ENCODE assay signal across 10 mouse cellular contexts in the genomic region with DNA sequence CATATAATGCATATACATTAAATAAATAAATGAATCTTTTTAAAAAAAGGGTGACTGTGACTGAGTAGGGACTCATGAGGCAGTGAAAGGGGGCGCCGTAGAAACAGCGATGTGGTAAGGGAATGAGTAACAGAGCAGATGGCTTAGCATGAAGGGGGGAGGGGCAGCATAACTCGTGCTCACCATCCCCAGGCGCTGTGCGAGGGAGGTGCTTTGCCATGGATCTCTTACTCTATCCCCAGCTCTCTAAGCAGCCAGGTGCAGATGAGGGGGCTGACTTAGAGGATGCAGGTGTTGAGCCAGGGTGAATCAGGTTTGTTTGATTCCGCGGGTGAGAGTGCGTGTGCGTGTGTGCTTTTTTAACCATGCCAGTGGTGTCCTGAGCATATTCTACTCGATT. TPM values are rescaled to one million over a fixed set of nuclear protein-coding genes. Genes with fewer than 3 reads are reported as not detected.
DNase-seq lines count a peak whose midpoint lies in the region; TF ChIP-seq lines count a peak whose summit lies in the region.
"Had no signal": no experiment of that assay in that cellular context is flagged by ENCODE, and none has a peak within 500 bp of the region (broad histone marks: within the 10 kb centered on the region; RNA-seq: fewer than 3 reads in every experiment).

No protein-coding gene starts in this region.

- no peak for DNase-seq in heart, embryonic 10.5 days (ENCODE audit: low spot score)
- DNase-seq in heart, postnatal 14 days = no peak
- peak; percentile 67 for DNase-seq in brain, embryonic 14.5 days (ENCODE audit: low read depth)
- DNase-seq in layer of hippocampus, postnatal 36 days = peak; percentile 51 to 60
- peak; percentile 73 to 78 for DNase-seq in right cerebral cortex, postnatal 36 days (ENCODE audit: low spot score in 2 of 2)
- no peak for DNase-seq in urinary bladder, postnatal 10 days (ENCODE audit: low spot score)
- no peak for DNase-seq in heart, postnatal 10 days
- DNase-seq in urinary bladder, postnatal 14 days (ENCODE audit: low spot score) = no peak
- DNase-seq: lung, postnatal 4 days had no signal

- H3K27ac ChIP-seq in heart, embryonic 10.5 days = 0 out of 2 replicates have a peak overlapping the region, but pooled peaks have one; percentile 29

- WGBS in heart, embryonic 10.5 days = 66% methylated on average over 11 of the region's 11 CpGs

- no peaks in the 10 kb centered on the region for H3K27me3 ChIP-seq in heart, embryonic 10.5 days (ENCODE audit: insufficient read depth, poor library complexity, severe bottlenecking)
- H3K27me3 ChIP-seq: heart, embryonic 12.5 days had no signal

- H3K4me1 ChIP-seq in heart, embryonic 10.5 days = peaks cover 26% of the 10 kb centered on the region

- no peak for TF ChIP-seq CTCF in brain, embryonic 14.5 days (IDR thresholded peaks at IDR 0.05; ENCODE audit: borderline replicate concordance, extremely low read depth, insufficient read depth, insufficient read length)

- intact Hi-C loops in heart, postnatal 14 days (cut with DNase I) = no loop called here
- intact Hi-C loops in heart, postnatal 10 days (cut with DNase I) = no loop called here

- H3K36me3 ChIP-seq in heart, embryonic 10.5 days = no peaks in the 10 kb centered on the region
- H3K36me3 ChIP-seq: heart, embryonic 12.5 days had no signal

- H3K9me3 ChIP-seq in heart, embryonic 10.5 days = no peaks in the 10 kb centered on the region
- H3K9me3 ChIP-seq: heart, embryonic 12.5 days had no signal

- no peak for TF ChIP-seq POLR2A in brain, embryonic 14.5 days (IDR thresholded peaks at IDR 0.05; ENCODE audit: borderline replicate concordance, extremely low read depth, insufficient read depth, insufficient read length, poor library complexity, severe bottlenecking)

- no peak overlapping the region for H3K4me3 ChIP-seq in heart, embryonic 10.5 days
- H3K4me3 ChIP-seq: heart, embryonic 12.5 days had no signal

RNA-seq across cellular contexts. Expression of a gene that starts 22.0 kb away (rescaled TPM):
- 0.36 TPM in 2 replicates for polyA plus RNA-seq in heart, embryonic 10.5 days (2016; fragmentation: Nextera tagmentation; extraction: Ambion mirVana)
- under 1 TPM in 1 of 2 experiments, not detected in 1; 0.15 TPM for total RNA-seq in heart, postnatal 14 days (2021)
- 0.08 and 0.16 TPM in 2 replicates for polyA plus RNA-seq in brain, embryonic 14.5 days (2012; rRNA removed)
- not detected for total RNA-seq in layer of hippocampus, postnatal 36 days (2021)
- total RNA-seq in heart, postnatal 10 days (2021) = under 1 TPM; 0.12 TPM

RNA-seq across cellular contexts. Expression of a gene that starts 43.7 kb away (rescaled TPM):
- 0.25 and 0.78 TPM in 2 replicates for polyA plus RNA-seq in heart, embryonic 10.5 days (2016; fragmentation: Nextera tagmentation; extraction: Ambion mirVana)
- total RNA-seq in heart, postnatal 14 days (2021) = under 1 TPM; 0.45 to 0.80 TPM
- polyA plus RNA-seq in brain, embryonic 14.5 days (2012; rRNA removed) = 0.07 TPM in 1 of 2 replicates, not detected in the other
- not detected for total RNA-seq in layer of hippocampus, postnatal 36 days (2021)
- under 1 TPM; 0.42 to 0.62 TPM for total RNA-seq in heart, postnatal 10 days (2021)

Comparison
In these comparisons a context has a peak if more than half of its experiments do, and no peak if none do; other contexts are left out.
1. DNase-seq: peak in brain, embryonic 14.5 days (single experiment), layer of hippocampus, postnatal 36 days (2 of 2) and right cerebral cortex, postnatal 36 days (2 of 2); none in heart, embryonic 10.5 days (single experiment), heart, postnatal 14 days (0 of 2), urinary bladder, postnatal 10 days (single experiment), heart, postnatal 10 days (0 of 2) and urinary bladder, postnatal 14 days (single experiment).